Mouse (Mus musculus) myocyte (in vitro differentiated cells): ENCODE measurements around the gene Podn.

ENCODE experiments used
- CEBPB ChIP-seq: IDR thresholded peaks from 2 replicates; pipeline ENCODE4 v1.6.1; 2011; ENCODE audit warnings: mild to moderate bottlenecking, moderate library complexity; ENCODE audit not compliant: poor library complexity, insufficient read depth, severe bottlenecking
- E2F4 ChIP-seq: IDR thresholded peaks from one replicate; pipeline ENCODE4 v1.6.1; 2011; ENCODE audit warnings: mild to moderate bottlenecking, control low read depth, moderate library complexity; ENCODE audit not compliant: insufficient read depth
- MAX ChIP-seq: IDR thresholded peaks from one replicate; pipeline ENCODE4 v1.6.1; 2011; ENCODE audit warnings: low read depth, mild to moderate bottlenecking, control low read depth
- MYOD1 ChIP-seq, 3 experiments: IDR thresholded peaks; one replicate each; pipeline ENCODE4 v1.6.1; 2011; ENCODE audit warnings: control low read depth in 2 of 3, low read depth in 2 of 3, mild to moderate bottlenecking in 2 of 3, moderate library complexity in 1 of 3; ENCODE audit not compliant: insufficient read length in 2 of 3, control insufficient read depth in 1 of 3
- MYOG ChIP-seq, 3 experiments: IDR thresholded peaks; one replicate each; pipeline ENCODE4 v1.6.1; 2011; ENCODE audit warnings: control low read depth in 2 of 3, low read depth in 2 of 3, mild to moderate bottlenecking in 2 of 3; ENCODE audit not compliant: insufficient read length in 2 of 3, control insufficient read depth in 1 of 3, insufficient read depth in 1 of 3
- POLR2A ChIP-seq: IDR thresholded peaks from one replicate; pipeline ENCODE4 v1.6.1; 2011; ENCODE audit warnings: low read depth, mild to moderate bottlenecking, control low read depth, moderate library complexity; ENCODE audit not compliant: insufficient read length
- POLR2AphosphoS2 ChIP-seq: IDR thresholded peaks from one replicate; pipeline ENCODE4 v1.6.1; 2011; ENCODE audit warnings: low read depth, control low read depth; ENCODE audit not compliant: insufficient read length
- REST ChIP-seq: IDR thresholded peaks from one replicate; pipeline ENCODE4 v1.6.1; 2011; ENCODE audit warnings: mild to moderate bottlenecking, control low read depth, moderate library complexity; ENCODE audit not compliant: insufficient read depth, insufficient read length
- TCF12 ChIP-seq: IDR thresholded peaks from one replicate; pipeline ENCODE4 v1.6.1; 2011; ENCODE audit warnings: mild to moderate bottlenecking, control low read depth; ENCODE audit not compliant: poor library complexity, insufficient read depth, severe bottlenecking
- TCF3 ChIP-seq: IDR thresholded peaks from one replicate; pipeline ENCODE4 v1.6.1; 2011; ENCODE audit warnings: low read depth, control low read depth; ENCODE audit not compliant: insufficient read length
- USF1 ChIP-seq: IDR thresholded peaks from one replicate; pipeline ENCODE4 v1.6.1; 2011; ENCODE audit warnings: low read depth, mild to moderate bottlenecking, control low read depth, moderate library complexity

- TF ChIP-seq POLR2A (no peak), E2F4 (no peak), MAX (no peak), USF1 (no peak), TCF12 (no peak), MYOG (IDR thresholded peaks at IDR 0.05; ENCODE audit: control insufficient read depth in 1 of 3, insufficient read depth in 1 of 3, insufficient read length in 2 of 3, low read depth in 2 of 3) (no peak), MYOD1 (IDR thresholded peaks at IDR 0.05; ENCODE audit: control insufficient read depth in 1 of 3, insufficient read length in 2 of 3, low read depth in 2 of 3) (no peak), CEBPB (no peak), REST (no peak), POLR2AphosphoS2 (no peak), TCF3 (no peak)
Observed at GRCm38 (mm10) chr4:108057247-108057646, 39.0 kb downstream of the Podn start.
